Mouse (Mus musculus) urinary bladder, adult 2 months (tissue): ENCODE measurements at regions not wholly inside any gene's neighbourhood (a gene's known extent, or its start where the extent isn't known, plus 50 kb on each side); places are given as distances from the start of the nearest gene placed in this dataset.
"Not testable (repeated sequence)": the region's sequence is repeated elsewhere in the genome, so short reads cannot be mapped to it uniquely, and the experiment has no call there.

Experiments
- DNase-seq: peaks from one replicate; pipeline ENCODE4 v3.0.0; 2022; ENCODE audit warnings: low spot score

GRCm38 (mm10) chr7:116596914-116597313, 92.7 kb downstream of the Nucb2 start:
- no peak for DNase-seq

- DNase-seq: no peak
Observed at GRCm38 (mm10) chr7:116600340-116600739, 96.2 kb downstream of the Nucb2 start.

- DNase-seq: no peak
Observed at GRCm38 (mm10) chr7:116603167-116603839, 99.1 kb downstream of the Nucb2 start.

GRCm38 (mm10) chr7:116603840-116604194, 99.6 kb downstream of the Nucb2 start:
- DNase-seq: no peak

- no peak for DNase-seq
Observed at GRCm38 (mm10) chr7:116606255-116606654, 102.1 kb downstream of the Nucb2 start.

GRCm38 (mm10) chr7:116606751-116607483, 102.7 kb downstream of the Nucb2 start:
- DNase-seq: no peak

GRCm38 (mm10) chr7:116607628-116608225, 103.6 kb downstream of the Nucb2 start:
- no peak for DNase-seq

GRCm38 (mm10) chr7:116608350-116609085, 104.3 kb downstream of the Nucb2 start:
- DNase-seq: no peak

GRCm38 (mm10) chr7:116609406-116609805, 105.2 kb downstream of the Nucb2 start:
- no peak for DNase-seq

- DNase-seq: no peak
Observed at GRCm38 (mm10) chr7:116609906-116610305, 105.7 kb downstream of the Nucb2 start.

GRCm38 (mm10) chr7:116615984-116616383, 111.8 kb downstream of the Nucb2 start:
- no peak for DNase-seq

- no peak for DNase-seq
Observed at GRCm38 (mm10) chr7:116619636-116620035, 115.5 kb downstream of the Nucb2 start.

- no peak for DNase-seq
Observed at GRCm38 (mm10) chr7:116620381-116620780, 116.2 kb downstream of the Nucb2 start.

- no peak for DNase-seq
Observed at GRCm38 (mm10) chr7:116633210-116633609, 129.0 kb downstream of the Nucb2 start.

- DNase-seq: no peak
Observed at GRCm38 (mm10) chr7:116644902-116645650, 140.9 kb downstream of the Nucb2 start.

GRCm38 (mm10) chr7:116654466-116654865, 150.3 kb downstream of the Nucb2 start:
- DNase-seq: no peak

- not testable (repeated sequence) for DNase-seq
Observed at GRCm38 (mm10) chr7:116657040-116657439, 152.9 kb downstream of the Nucb2 start.

- no peak for DNase-seq
Observed at GRCm38 (mm10) chr7:116665581-116665980, 161.4 kb downstream of the Nucb2 start.

GRCm38 (mm10) chr7:116674199-116675019, 170.2 kb downstream of the Nucb2 start:
- DNase-seq: no peak

GRCm38 (mm10) chr7:116676696-116677095, 172.5 kb downstream of the Nucb2 start:
- no peak for DNase-seq

GRCm38 (mm10) chr7:116679195-116679594, 175.0 kb downstream of the Nucb2 start:
- no peak for DNase-seq
